Mouse (Mus musculus) frontal cortex, postnatal 25 days (tissue): Measurements from ENCODE around the gene Meis2.

Source experiments
- DNase-seq, 2 experiments: peaks; one replicate each; pipeline ENCODE4 v3.0.0; 2022; ENCODE audit warnings: low spot score in 2 of 2

Meis2 gene

DNA sequence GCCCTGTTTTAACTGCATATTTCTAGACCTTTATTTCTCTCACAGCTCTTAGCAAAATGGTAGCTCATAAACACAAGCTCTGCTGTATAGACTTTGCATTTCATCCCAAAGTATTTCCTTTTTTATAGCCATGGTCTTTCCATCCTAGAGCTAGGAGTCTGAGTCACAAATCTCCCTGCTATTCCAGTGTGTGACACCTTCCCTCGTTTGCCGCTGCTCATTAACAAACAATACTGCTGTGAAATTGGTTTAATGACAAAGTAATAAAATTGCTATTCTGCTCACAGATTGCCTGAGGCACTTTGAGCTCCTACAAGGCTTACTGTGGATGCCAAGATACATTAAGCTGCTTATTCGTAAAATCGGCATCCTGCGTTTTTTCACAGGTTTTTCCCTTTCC lies 168.1 kb downstream of the Meis2 start:
- DNase-seq: no peak

DNA sequence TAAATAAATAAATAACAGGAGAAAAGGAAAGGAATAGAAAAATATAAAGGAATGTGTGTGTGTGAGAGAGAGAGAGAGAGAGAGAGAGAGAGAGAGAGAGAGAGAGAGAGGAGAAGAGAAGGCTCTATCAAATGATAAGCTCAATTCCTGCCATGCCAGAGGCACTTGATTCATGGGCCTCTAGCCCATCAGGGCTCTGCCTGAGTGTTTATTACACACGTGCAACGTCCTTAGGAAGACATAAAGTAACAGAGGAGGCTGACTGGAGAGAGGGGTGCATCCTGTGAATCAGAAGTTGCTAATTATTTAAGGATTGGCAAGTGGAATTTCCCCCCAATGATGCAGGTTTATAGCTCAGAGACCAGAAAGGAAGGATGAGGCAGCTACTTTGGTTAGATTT lies 168.6 kb downstream of the Meis2 start:
- no peak for DNase-seq

DNA sequence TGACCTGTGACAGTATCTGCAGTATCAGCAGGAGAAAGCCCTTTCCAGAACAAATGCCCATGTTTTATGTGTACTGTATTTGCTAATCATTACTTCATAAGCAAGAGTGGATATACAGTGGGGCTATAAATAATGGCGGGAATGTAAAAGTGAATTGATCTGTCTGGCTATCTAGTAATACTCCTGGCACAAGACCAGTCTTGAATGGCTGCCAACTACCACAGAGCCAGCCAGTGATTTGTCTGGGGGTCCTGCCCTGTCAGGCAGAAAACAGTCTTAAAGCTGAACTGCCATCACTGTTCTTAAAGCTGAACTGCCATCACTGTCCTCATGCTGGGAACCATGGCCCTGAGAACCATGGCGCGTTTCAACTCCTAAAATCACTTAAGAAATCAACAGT lies 169.9 kb downstream of the Meis2 start:
- DNase-seq: no peak

DNA sequence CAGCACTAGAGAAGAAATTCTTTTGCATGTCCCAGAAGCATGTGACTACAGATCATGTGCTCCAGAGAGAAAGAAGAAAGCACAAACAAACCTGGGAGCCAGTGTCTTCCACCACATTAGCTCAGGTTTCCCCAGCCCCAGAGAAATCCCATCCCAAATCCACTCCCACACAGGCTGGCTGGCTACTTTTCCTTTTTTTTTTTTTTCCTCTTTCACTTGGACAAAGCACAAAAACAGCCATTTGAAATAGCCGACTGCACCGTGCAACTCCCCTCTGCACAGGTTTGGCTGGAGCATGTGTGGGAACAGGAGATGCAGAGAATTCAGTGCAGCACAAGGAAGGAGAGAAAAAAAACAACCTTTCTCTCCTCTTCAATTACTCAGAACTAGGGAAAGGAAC lies 170.4 kb downstream of the Meis2 start:
- no peak for DNase-seq

DNA sequence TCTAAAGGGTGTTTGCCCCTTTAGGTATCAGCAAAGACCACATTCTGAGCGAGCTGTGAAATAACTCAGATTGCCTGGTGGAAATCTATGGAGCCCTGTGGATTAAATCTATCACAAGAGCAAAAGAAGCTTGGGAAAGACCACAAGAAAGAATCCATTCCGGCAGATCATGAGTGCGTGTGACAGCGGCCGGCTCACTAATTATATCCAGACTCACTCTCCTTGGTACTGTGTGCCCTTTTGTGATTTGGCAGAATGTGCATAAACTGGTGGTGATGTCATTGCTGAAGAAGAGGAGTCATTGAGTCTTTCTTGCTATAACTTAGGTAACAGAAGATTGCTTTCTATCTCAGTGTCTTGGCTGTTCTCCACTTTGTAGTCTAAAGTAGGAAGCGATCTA lies 172.5 kb downstream of the Meis2 start:
- DNase-seq: no peak

DNA sequence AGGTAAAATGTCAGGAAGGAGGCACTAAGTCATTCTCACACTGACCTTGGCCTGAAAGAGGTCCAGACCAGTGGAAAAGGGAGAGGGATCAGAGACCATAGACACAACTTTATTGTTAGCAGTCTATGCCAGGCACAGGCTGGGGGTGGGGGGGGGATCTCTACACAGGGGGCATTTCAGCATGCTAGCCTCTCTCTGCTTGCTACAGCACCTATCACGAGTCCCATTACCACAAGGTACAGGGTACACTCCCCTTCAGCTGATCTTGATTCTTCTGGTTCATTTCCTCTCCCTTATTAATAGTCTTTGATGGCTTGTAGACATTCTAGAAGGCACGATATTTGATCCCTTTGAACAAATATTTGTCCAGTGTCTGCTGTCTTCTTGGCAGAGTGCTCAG lies 174.9 kb downstream of the Meis2 start:
- no peak for DNase-seq

DNA sequence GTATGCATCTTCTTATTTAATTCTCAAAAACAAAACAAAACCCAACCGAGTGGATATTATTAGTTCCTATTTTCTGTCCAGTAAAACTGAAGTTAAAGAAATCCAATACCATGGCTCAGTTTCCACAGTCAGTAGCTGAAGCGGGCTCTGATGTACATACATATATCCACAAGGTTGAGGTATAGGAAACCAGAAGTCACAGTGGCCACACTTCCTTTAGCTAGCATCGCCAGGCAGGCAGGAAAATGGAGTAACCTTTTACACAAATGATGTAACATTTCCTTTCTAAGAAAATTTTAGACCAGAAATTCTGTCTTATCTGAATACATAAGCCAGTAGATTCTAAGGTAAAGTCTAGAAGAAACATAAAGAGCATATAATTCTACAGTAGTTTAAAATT lies 175.6 kb downstream of the Meis2 start:
- no peak for DNase-seq

DNA sequence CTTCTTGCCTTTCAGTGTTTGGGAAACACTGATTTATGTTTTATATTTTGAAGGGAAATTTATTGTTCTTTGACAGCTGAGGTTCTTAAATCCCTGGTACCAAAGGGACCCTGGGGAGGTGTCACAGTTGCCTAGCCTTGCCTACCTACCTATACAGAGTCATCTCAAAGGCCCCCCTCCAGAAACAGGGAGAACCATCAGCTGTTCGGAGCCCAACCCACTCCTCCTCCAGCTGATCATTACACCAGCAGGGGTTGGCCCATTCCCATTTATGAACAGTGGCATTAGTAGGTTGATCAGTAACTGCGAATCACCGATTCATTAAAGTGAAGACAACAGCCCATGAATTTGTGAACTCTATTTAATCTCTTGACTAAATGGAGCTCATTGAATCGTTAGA lies 176.4 kb downstream of the Meis2 start:
- no peak for DNase-seq

DNA sequence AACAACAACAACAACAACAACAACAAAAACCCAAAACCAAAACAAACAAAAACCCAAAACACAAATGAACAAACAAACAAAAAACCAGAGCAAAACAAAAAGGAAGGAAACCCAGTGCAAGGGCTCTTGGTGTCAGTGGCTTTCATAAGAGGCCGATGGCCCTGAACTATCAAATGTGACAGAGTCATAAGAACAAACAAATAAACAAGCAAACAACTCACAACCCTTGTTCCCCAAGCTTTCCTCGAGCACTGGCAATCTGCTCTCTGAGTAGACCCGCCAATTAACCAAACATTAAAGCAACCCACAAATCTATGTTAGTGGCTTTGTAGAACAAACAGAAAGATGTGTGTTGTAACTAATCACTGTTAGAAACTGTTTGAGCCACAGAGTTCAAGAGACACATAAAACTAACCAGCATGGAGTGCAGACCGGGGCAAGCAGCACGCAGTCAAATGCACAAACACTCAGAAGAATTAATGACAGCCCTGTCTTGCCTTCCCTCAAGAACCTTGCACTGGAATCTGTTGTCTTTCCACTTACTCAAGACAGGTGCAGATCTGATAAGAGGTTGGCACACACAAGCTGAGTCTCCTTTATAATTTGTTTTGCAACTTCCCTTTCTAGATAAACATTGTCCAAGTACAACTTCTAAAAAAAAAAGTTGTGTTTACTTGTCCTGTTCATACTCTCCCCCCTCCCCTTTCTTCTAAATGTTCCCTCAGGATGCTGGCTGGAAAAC lies 177.1 kb downstream of the Meis2 start:
- DNase-seq: no peak

DNA sequence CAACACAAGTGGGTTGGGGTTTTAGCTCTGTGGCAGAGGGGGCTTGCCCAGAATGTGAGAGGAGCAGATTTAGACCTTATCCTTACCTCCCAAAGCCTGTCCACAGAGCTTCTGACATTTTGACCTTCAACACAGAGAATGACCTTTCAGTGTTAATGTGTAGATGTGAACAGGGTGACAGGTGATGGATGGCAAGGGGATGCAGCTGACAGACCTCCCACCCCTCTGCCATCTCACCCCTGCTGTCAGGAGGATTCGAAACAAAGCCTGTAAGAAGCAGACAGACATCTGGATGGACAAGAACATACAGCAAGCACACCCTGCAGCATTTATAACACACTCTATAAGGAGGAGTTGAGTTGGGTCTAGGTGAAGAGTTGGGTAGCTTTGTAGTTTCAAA lies 178.0 kb downstream of the Meis2 start:
- DNase-seq: no peak

DNA sequence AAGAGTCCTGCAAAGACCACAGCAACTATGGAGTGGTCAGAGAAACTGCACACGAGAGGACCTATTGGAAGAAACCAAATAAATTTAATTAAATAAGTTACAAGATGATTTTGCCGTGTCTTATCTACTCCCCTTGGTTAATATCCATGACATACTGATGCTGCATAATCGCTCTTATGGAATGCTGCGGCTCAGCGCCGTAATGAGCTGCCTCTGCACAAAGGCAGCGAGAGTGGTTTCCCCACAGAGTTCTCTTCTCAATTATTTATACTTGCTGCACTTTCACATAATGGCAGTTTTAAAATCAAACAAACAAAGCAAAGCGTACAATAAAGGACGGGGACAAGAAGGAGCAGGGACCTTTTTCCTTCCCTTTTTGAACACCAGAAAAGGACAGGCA lies 181.5 kb downstream of the Meis2 start:
- DNase-seq: no peak

DNA sequence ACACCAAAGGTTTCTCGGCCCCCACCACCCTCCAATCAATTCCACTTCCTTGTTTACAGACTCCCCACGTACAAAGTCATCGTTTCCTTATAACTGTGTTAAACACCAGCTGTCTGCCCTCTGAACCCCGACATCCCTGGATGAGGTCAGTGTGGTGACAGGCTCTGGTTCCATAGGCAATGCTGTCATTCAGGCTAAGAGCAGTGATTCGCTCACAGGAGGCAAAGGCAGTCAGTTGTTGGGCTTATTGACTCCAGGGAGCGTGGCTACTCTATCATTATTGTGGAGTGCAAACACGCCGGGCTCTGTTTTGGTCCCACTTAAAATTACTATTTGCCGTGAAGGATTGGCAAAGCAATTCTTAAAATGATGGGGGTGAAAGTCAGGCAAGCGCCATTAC lies 182.1 kb downstream of the Meis2 start:
- DNase-seq: no peak

DNA sequence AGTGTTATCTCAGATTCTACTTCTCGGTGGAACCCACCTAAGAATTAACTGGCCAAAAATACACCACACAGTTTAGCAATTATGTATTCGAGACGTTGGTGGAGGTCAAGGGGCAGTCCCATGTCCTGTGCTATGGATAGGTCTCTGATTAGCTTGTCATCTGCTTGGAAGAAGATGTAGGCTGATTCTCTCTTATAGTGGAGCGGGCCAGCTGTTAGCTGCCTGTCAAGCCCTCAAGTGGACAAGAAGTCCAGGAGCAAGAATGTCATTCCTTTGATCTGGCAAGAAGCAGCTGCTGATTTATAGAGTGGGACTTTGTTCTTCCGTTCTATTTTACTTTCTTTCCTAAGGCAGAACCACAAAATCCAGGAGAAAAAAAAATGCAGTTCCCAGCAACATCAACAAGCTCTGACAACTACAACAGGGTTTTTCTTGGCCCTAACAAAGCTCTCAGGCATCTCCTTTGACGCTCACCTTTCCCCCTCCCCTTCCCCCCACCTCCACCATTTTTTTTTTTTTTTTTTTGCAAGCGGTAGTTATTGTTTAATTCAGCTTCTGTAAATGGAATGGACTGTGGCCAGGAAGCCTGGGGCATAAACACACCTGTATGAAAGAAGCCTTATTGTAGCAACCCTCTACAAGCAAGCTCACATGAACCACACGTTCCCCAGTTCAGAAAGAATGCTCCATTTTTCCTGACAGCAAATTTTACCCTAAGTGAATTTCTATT lies 189.7 kb downstream of the Meis2 start:
- DNase-seq: no peak

DNA sequence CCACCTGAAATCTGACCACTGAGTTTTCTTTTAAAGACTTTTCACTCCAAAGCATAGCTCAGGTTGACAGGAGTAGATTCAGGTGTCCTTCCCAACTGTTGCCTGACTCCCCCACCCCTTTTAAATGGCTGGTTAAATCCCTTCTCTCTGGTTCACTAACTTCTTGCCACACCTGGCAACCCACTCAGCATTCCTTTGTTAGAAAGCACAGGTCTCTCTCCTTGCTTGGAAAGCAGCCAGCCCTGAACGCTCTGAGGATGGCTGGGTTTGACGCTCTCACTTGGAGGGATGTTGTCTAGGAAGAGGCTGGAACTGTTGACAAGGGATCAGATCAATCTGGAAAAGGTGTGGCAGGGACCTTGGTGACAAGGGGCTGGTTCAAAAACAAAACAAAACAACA lies 192.8 kb downstream of the Meis2 start:
- DNase-seq: no peak

DNA sequence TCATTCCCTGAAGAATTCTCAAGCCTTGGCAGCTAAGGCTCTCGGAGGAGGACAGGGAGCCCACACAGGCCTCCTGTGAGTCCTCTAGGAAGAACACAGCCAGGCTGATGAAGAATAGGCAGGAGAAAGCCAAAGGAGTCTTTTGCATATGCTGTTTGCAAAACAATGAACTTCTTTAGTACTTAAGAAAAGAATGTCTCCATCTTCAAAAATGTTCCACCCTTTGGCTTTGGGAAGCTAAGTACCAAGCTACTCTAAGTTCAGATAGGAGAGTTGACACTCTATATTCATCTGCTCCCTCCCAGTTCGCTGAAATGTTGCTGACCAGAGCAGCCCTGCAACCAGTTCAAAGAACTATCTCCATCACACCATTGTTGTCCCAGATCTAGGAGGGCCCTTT lies 195.7 kb downstream of the Meis2 start:
- no peak for DNase-seq

DNA sequence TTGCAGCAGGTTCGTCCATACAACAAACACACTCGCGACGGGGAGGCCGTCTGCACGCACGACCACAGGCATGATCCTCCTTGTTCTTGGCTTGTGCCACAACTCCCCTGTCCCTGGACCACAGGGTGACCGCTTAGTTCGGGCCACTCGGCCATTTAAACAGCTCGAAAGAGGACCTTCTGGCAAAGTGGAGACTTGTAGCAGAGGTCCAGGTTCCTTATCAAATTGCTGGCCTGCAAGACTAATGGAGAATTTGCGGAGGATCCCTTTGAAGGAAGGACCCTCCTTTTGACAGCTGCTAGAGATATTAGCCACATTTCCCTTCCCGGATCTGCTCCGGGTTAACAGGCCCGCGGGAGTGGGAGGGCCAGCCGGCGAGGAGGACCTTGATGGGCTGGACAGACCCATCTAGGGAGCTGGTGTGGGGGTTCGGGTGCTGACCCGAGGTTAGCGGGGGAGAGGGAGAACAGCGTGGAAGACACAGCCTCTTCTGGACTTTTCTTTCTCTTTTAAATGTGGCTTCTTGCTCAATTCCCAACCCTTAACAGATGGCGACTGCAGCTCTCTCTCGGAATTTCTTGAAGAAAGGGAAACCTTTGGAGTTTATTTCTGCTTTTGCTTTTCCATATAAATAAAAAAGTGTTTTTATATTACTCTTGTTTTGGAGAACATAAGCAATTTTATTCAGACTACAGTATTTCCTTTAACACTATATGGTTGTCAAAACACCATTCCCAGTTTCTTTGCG lies 204.9 kb downstream of the Meis2 start:
- no peak for DNase-seq

DNA sequence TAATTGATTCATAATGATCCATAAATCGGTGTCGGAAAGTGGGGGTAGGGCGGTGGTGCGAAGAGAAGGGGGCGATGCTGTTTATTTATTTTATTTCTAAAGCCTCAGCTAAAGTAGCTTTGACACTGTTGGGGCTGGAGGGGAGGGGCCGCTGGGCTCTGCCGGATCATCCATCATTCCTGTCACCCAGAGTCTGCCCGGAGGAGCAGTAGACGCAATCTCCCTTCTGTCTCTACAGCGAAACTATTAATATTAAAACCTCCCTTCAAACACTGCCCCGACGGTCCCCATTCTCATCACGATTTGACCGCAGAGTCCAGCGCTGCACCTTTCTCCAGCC lies 205.5 kb downstream of the Meis2 start:
- DNase-seq: no peak

DNA sequence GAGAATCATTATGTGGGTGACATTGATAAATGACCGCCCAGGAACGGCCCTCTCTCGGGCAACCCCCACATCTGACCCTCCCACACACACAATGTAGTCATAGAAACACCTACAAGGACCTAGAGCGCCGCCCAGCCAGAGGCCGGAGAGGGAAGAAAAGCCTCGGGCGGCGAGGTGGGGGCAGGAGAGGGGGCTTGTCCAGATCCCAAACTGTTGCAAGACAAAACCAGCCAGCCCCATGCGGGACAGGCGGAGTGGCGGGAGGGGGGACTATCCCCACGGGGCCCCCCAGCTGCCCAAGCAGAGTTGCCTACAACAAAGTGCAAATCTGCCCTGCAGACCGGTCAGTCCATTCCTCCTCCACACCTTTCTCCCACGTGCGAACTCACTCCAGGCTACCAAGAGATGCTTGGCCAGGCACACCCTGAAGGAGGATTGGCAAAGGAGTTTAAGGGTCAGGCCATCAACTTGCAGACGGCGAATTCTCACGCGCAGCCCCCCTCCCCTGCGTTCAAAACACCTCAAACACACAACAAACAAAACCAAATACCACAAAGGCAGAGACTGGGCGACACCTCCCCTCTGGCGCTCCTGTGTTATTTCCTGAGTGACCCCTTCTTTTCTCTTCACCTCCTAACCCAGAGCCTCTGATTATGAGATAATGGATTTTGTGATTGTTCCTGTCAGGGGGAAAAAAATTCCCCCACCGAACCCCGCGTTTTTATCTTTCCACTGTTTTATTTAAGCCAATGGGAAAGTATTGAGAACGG lies 206.1 kb downstream of the Meis2 start:
- no peak for DNase-seq

DNA sequence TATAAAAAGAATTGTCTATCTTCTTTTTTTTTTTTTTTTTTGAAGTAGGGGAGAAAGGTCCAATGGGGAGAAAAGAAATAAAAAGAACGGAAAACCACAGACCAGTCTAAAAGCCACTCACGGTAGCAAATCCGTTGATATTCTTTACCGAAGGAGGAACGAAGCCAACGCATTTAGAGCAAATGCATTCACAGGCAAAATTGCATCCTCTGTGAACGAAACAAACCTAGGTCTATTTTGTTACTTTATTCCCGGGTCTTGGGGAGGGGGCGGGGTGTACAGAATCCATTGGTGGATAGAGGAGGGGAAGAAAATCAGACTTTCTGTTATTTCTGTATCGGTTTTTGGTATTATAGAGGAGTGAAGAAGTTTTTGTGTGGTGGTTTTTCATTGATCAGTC lies 206.7 kb downstream of the Meis2 start:
- no peak for DNase-seq

DNA sequence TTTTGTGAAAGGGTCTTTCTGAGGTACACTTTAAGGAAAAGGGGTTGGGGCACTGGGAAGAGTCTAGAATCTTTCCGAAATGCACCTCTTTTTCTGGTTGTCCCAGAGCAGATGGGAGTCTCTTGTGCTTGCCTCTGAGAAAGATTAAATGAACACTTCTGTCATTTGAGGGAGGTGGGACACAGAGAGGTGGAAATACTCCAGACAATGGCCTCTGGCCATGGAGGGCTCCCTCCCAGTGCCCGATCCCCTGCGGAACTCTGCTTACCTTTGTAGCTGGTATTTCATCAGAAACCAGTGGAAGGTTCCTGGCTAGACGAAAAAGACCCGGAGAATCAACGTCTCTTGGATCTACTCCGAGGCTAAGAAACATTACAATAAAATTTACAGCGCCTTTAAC lies 207.4 kb downstream of the Meis2 start:
- no peak for DNase-seq

DNA sequence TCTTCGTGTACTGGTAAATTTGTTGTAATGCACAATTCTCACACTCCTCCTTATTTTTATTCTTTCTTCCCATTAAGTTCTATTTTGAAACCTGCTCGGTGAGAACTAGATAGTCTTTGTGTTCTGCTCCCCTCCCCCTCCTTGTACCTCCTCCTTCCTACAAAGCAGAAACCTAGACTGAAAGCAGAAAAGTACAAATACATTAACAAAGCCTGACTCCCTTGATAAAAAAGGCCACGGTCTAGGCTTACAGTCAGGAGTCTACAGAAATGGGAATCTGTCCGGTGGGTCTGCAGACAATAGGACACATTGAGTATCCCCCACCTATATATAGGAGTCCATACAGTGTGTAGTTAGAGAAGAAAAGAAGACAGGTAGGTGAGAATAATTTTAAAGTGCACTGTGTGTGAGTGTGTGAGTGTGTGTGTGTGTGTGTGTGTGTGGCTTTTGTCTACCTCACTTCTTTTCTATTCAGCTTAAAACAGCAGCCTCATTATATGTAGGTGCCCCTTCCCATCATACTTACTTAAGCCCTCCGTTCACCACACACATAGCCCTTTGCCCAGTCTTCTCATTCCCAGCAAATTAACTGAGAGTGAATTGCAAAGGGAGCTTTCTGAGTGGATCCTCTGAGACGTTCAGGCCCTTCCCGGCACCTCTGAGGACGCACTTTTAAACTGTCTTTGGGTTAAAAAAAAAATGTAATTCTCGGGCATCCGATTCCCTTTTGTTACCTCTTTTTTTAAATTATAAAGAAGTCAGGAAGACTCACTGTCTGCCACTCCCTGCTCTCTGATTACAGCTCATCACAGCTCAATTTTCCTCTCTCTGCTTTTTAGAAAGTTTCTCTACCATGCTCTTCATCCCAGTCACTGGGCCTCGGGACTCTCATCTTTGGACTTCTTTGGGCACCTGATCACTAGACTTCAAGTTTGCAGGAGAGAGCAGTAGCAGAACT lies 208.2 kb downstream of the Meis2 start:
- no peak for DNase-seq
